Mouse (Mus musculus): ENCODE results near the gene Nedd9. TPM values are rescaled to one million over a fixed set of nuclear protein-coding genes. Genes with fewer than 3 reads are reported as not detected.

Gene Nedd9
- total and polyA plus RNA-seq, 3 experiments, result 41.3 to 48.7 (median 42.5) TPM

DNA sequence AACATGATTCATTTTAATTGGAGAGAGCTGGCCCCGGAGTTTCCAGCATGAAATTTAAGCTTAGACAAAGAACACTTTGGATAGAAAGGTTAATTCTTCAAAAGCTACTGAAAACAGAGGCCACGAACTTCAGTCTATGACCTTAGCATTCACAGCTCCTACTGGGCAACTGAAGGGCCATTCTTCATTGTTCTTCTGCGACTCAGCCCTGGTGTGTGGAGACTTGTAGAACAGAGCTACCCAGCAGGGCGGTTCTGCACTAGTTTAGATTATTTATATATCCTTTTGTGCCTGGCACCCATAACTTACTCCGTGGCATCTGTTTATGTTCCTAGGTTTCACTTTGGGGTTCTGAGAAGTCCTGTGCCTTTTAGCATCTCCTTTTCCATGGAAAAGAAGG, 193.6 kb downstream of the Nedd9 start:
- no peaks in the 10 kb centered on the region for H3K79me2 ChIP-seq (replicated peaks; ENCODE audit: control insufficient read depth, extremely low read depth, insufficient read depth, poor library complexity, severe bottlenecking)
- H3K9ac ChIP-seq (ENCODE audit: insufficient read depth, low read depth), result no peak overlapping the region
- H3K27me3 ChIP-seq (replicated peaks), result no peaks in the 10 kb centered on the region
- H3K4me2 ChIP-seq (ENCODE audit: insufficient read depth, low read depth, poor library complexity, severe bottlenecking), result no peak overlapping the region
- H3K27ac ChIP-seq (ENCODE audit: insufficient read depth, low read depth), result no peak overlapping the region
- TF ChIP-seq JUN (IDR thresholded peaks at IDR 0.05; ENCODE audit: insufficient read depth, low read depth, low read length) (no peak), TBP (conservative IDR thresholded peaks at IDR 0.05; ENCODE audit: low read depth, low read length) (no peak)
- peaks cover 3% of the 10 kb centered on the region for H3K9me3 ChIP-seq (replicated peaks; ENCODE audit: low read length)
- no peak overlapping the region for H3K4me3 ChIP-seq (replicated peaks in 1 of 3; ENCODE audit: low read depth in 2 of 3, low read length in 2 of 3, poor library complexity in 1 of 3)
- no peaks in the 10 kb centered on the region for H3K36me3 ChIP-seq (replicated peaks in 1 of 2; ENCODE audit: control insufficient read depth in 1 of 2, insufficient read depth in 1 of 2, low read length in 1 of 2)
- peaks cover 2 to 8% of the 10 kb centered on the region in 2 experiments; a peak in 3 of 4 replicates for H3K4me1 ChIP-seq (ENCODE audit: control insufficient read depth in 1 of 2, insufficient read depth in 2 of 2)
- no peak for DNase-seq (ENCODE audit: extremely low read depth)
- dilution Hi-C loops (cut with MboI; ENCODE audit: extremely low pct_ligation_motif_present, extremely low pct_unique_long_range_greater_than_20kb, low sequenced_read_pairs) (no loop called here), in situ Hi-C loops (cut with MboI; ENCODE audit: low pct_ligation_motif_present, low pct_unique_long_range_greater_than_20kb, low sequenced_read_pairs) (no loop called here)

DNA sequence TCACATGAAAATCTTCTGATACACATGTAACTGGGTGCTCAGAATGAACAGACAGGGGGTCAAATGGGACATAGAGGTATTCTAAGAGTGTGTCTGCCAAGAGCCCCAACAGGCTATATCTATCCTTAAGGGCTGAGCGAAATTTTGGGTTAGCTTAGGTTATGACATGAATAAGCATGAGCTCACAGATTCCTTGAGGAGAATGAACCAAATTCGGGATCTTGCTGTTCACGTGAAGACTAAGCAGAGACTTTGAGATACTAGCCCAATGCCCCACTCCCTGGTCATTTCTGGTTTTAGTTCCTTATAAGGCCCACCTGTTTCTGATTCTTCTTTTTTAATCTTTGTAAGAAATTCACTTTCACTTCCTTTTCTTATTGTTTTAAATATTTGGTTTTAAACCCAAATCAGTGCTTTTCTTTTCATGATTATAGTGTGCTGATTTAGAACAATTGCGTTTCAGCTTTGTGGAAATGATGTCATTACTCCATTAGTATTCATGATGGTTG, 195.6 kb downstream of the Nedd9 start:
- no peaks in the 10 kb centered on the region for H3K36me3 ChIP-seq (replicated peaks in 1 of 2; ENCODE audit: control insufficient read depth in 1 of 2, insufficient read depth in 1 of 2, low read length in 1 of 2)
- peak; percentile 6 for DNase-seq (ENCODE audit: extremely low read depth)
- no peak overlapping the region for H3K27ac ChIP-seq (ENCODE audit: insufficient read depth, low read depth)
- no peaks in the 10 kb centered on the region for H3K27me3 ChIP-seq (replicated peaks)
- in situ Hi-C loops (cut with MboI; ENCODE audit: low pct_ligation_motif_present, low pct_unique_long_range_greater_than_20kb, low sequenced_read_pairs) (no loop called here), dilution Hi-C loops (cut with MboI; ENCODE audit: extremely low pct_ligation_motif_present, extremely low pct_unique_long_range_greater_than_20kb, low sequenced_read_pairs) (no loop called here)
- no peak overlapping the region for H3K4me3 ChIP-seq (replicated peaks in 1 of 3; ENCODE audit: low read depth in 2 of 3, low read length in 2 of 3, poor library complexity in 1 of 3)
- no peak for TF ChIP-seq ELF1 (IDR thresholded peaks at IDR 0.05; ENCODE audit: low read depth, low read length)
- peak; percentile 28; the same call in 1 of the 2 replicates for TF ChIP-seq BHLHE40 (IDR thresholded peaks at IDR 0.05; ENCODE audit: low read depth, low read length)
- peak; percentile 18; the same call in 1 of the 2 replicates for TF ChIP-seq JUN (IDR thresholded peaks at IDR 0.05; ENCODE audit: insufficient read depth, low read depth, low read length)
- H3K9me3 ChIP-seq (replicated peaks; ENCODE audit: low read length), result peaks cover 3% of the 10 kb centered on the region
- H3K9ac ChIP-seq (ENCODE audit: insufficient read depth, low read depth), result no peak overlapping the region
- peaks cover 2 to 8% of the 10 kb centered on the region in 2 experiments; a peak in 3 of 4 replicates for H3K4me1 ChIP-seq (ENCODE audit: control insufficient read depth in 1 of 2, insufficient read depth in 2 of 2)
- H3K4me2 ChIP-seq (ENCODE audit: insufficient read depth, low read depth, poor library complexity, severe bottlenecking), result no peak overlapping the region
- H3K79me2 ChIP-seq (replicated peaks; ENCODE audit: control insufficient read depth, extremely low read depth, insufficient read depth, poor library complexity, severe bottlenecking), result no peaks in the 10 kb centered on the region

DNA sequence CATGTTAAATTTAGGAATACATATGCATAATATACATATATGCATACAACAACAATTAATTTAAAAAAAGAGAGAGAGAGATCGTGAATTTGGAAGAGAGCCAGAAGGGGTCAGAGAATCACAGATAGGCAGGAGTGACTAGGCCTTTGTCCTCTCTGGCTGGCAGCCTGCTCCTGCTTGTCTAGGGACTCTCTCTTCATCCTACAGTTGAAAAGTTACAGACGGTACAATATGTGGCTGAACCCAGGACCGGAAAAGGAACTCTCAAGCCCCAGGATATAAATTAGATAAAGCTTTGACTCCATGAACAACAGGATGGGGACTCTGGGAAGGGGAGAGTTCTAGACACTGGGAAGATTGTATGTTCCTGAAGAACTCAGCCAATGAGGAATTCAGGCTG, 200.9 kb downstream of the Nedd9 start:
- in situ Hi-C loops (cut with MboI; ENCODE audit: low pct_ligation_motif_present, low pct_unique_long_range_greater_than_20kb, low sequenced_read_pairs), result no loop called here
- H3K27ac ChIP-seq (ENCODE audit: insufficient read depth, low read depth), result no peak overlapping the region
- DNase-seq (ENCODE audit: extremely low read depth), result no peak
- H3K9me3 ChIP-seq (replicated peaks; ENCODE audit: low read length), result peaks cover 1% of the 10 kb centered on the region
- H3K79me2 ChIP-seq (replicated peaks; ENCODE audit: control insufficient read depth, extremely low read depth, insufficient read depth, poor library complexity, severe bottlenecking), result no peaks in the 10 kb centered on the region
- dilution Hi-C loops (cut with MboI; ENCODE audit: extremely low pct_ligation_motif_present, extremely low pct_unique_long_range_greater_than_20kb, low sequenced_read_pairs), result no loop called here
- no peak overlapping the region for H3K9ac ChIP-seq (ENCODE audit: insufficient read depth, low read depth)
- no peak overlapping the region for H3K4me2 ChIP-seq (ENCODE audit: insufficient read depth, low read depth, poor library complexity, severe bottlenecking)
- no peak overlapping the region for H3K4me3 ChIP-seq (replicated peaks in 1 of 3; ENCODE audit: low read depth in 2 of 3, low read length in 2 of 3, poor library complexity in 1 of 3)
- TF ChIP-seq KAT2A (IDR thresholded peaks at IDR 0.05; ENCODE audit: insufficient replicate concordance, low read length) (no peak), PAX5 (IDR thresholded peaks at IDR 0.05; ENCODE audit: low read length) (no peak), CHD2 (IDR thresholded peaks at IDR 0.05; ENCODE audit: low read length) (no peak)
- H3K27me3 ChIP-seq (replicated peaks), result no peaks in the 10 kb centered on the region
- H3K36me3 ChIP-seq (replicated peaks in 1 of 2; ENCODE audit: control insufficient read depth in 1 of 2, insufficient read depth in 1 of 2, low read length in 1 of 2), result no peaks in the 10 kb centered on the region
- H3K4me1 ChIP-seq (ENCODE audit: control insufficient read depth in 1 of 2, insufficient read depth in 2 of 2), result peaks cover 0 to under 1% of the 10 kb centered on the region in 2 experiments; a peak in 1 of 4 replicates
